Mouse (Mus musculus): Measurements from ENCODE around the gene Nck1. TPM values are rescaled to one million over a fixed set of nuclear protein-coding genes. Genes with fewer than 3 reads are reported as not detected.

The Nck1 gene
- polyA plus RNA-seq, 1 experiment from 2014 or later: 26.3 TPM

- Histone ChIP-seq H3K4me1 (ENCODE audit: insufficient read depth) (no peaks in the 10 kb centered on the region), H3K27ac (ENCODE audit: low read depth) (no peak overlapping the region), H3K36me3 (replicated peaks; ENCODE audit: insufficient read depth, low read length) (0 out of 2 replicates have a peak, but pooled peaks cover 7% of the 10 kb centered on the region), H3K9ac (replicated peaks) (no peak overlapping the region), H3K9me3 (ENCODE audit: low read length) (no peaks in the 10 kb centered on the region), H3K4me3 (ENCODE audit: low read depth, low read length) (no peak overlapping the region), H3K27me3 (ENCODE audit: insufficient read depth, low read length) (no peaks in the 10 kb centered on the region), H3K4me2 (ENCODE audit: low read depth, low read length) (no peak overlapping the region)
- no peak for DNase-seq
- 48% methylated on average over 1 of the region's 1 CpGs for WGBS (ENCODE audit: insufficient replicate concordance)
- TF ChIP-seq CTCF (IDR thresholded peaks at IDR 0.05; ENCODE audit: low read depth): no peak
- TF ChIP-seq EP300 (IDR thresholded peaks at IDR 0.05; ENCODE audit: low read depth): no peak
- no peak for ATAC-seq
Observed at GRCm38 (mm10) chr9:100470228-100470627, 75.7 kb downstream of the Nck1 start.

GRCm38 (mm10) chr9:100469681-100470080 lies 76.3 kb downstream of the Nck1 start:
- WGBS (ENCODE audit: insufficient replicate concordance): 78% methylated on average over 3 of the region's 3 CpGs
- 0 out of 2 replicates have a peak, but pooled peaks cover 7% of the 10 kb centered on the region for H3K36me3 ChIP-seq (replicated peaks; ENCODE audit: insufficient read depth, low read length)
- H3K4me3 ChIP-seq (ENCODE audit: low read depth, low read length): no peak overlapping the region
- H3K9me3 ChIP-seq (ENCODE audit: low read length): no peaks in the 10 kb centered on the region
- no peak overlapping the region for H3K4me2 ChIP-seq (ENCODE audit: low read depth, low read length)
- no peak for TF ChIP-seq EP300 (IDR thresholded peaks at IDR 0.05; ENCODE audit: low read depth)
- no peak for TF ChIP-seq CTCF (IDR thresholded peaks at IDR 0.05; ENCODE audit: low read depth)
- H3K27me3 ChIP-seq (ENCODE audit: insufficient read depth, low read length): no peaks in the 10 kb centered on the region
- H3K9ac ChIP-seq (replicated peaks): no peak overlapping the region
- ATAC-seq (no peak), DNase-seq (no peak)
- no peaks in the 10 kb centered on the region for H3K4me1 ChIP-seq (ENCODE audit: insufficient read depth)
- H3K27ac ChIP-seq (ENCODE audit: low read depth): no peak overlapping the region

GRCm38 (mm10) chr9:100468151-100468550 lies 77.8 kb downstream of the Nck1 start:
- 93% methylated on average over 8 of the region's 8 CpGs for WGBS (ENCODE audit: insufficient replicate concordance)
- no peak overlapping the region for H3K27ac ChIP-seq (ENCODE audit: low read depth)
- no peaks in the 10 kb centered on the region for H3K4me1 ChIP-seq (ENCODE audit: insufficient read depth)
- no peak for ATAC-seq
- no peak overlapping the region for H3K4me3 ChIP-seq (ENCODE audit: low read depth, low read length)
- no peaks in the 10 kb centered on the region for H3K9me3 ChIP-seq (ENCODE audit: low read length)
- no peak for DNase-seq
- H3K36me3 ChIP-seq (replicated peaks; ENCODE audit: insufficient read depth, low read length): 0 out of 2 replicates have a peak, but pooled peaks cover 7% of the 10 kb centered on the region
- H3K27me3 ChIP-seq (ENCODE audit: insufficient read depth, low read length): no peaks in the 10 kb centered on the region
- TF ChIP-seq EP300 (IDR thresholded peaks at IDR 0.05; ENCODE audit: low read depth): no peak
- no peak for TF ChIP-seq CTCF (IDR thresholded peaks at IDR 0.05; ENCODE audit: low read depth)
- H3K9ac ChIP-seq (replicated peaks): no peak overlapping the region
- H3K4me2 ChIP-seq (ENCODE audit: low read depth, low read length): no peak overlapping the region

GRCm38 (mm10) chr9:100467653-100468052 lies 78.3 kb downstream of the Nck1 start:
- no peaks in the 10 kb centered on the region for H3K4me1 ChIP-seq (ENCODE audit: insufficient read depth)
- no peaks in the 10 kb centered on the region for H3K9me3 ChIP-seq (ENCODE audit: low read length)
- H3K27ac ChIP-seq (ENCODE audit: low read depth): no peak overlapping the region
- DNase-seq: no peak
- no peak overlapping the region for H3K9ac ChIP-seq (replicated peaks)
- 0 out of 2 replicates have a peak, but pooled peaks cover 7% of the 10 kb centered on the region for H3K36me3 ChIP-seq (replicated peaks; ENCODE audit: insufficient read depth, low read length)
- H3K4me2 ChIP-seq (ENCODE audit: low read depth, low read length): no peak overlapping the region
- no peak overlapping the region for H3K4me3 ChIP-seq (ENCODE audit: low read depth, low read length)
- H3K27me3 ChIP-seq (ENCODE audit: insufficient read depth, low read length): no peaks in the 10 kb centered on the region
- 77% methylated on average over 7 of the region's 7 CpGs for WGBS (ENCODE audit: insufficient replicate concordance)
- ATAC-seq: no peak
- no peak for TF ChIP-seq EP300 (IDR thresholded peaks at IDR 0.05; ENCODE audit: low read depth)
- TF ChIP-seq CTCF (IDR thresholded peaks at IDR 0.05; ENCODE audit: low read depth): no peak

- DNase-seq (no peak), ATAC-seq (no peak)
- Histone ChIP-seq H3K27me3 (ENCODE audit: insufficient read depth, low read length) (no peaks in the 10 kb centered on the region), H3K27ac (ENCODE audit: low read depth) (no peak overlapping the region), H3K4me2 (ENCODE audit: low read depth, low read length) (no peak overlapping the region), H3K4me3 (ENCODE audit: low read depth, low read length) (no peak overlapping the region), H3K9me3 (ENCODE audit: low read length) (no peaks in the 10 kb centered on the region), H3K36me3 (replicated peaks; ENCODE audit: insufficient read depth, low read length) (0 out of 2 replicates have a peak, but pooled peaks cover 7% of the 10 kb centered on the region), H3K4me1 (ENCODE audit: insufficient read depth) (no peaks in the 10 kb centered on the region), H3K9ac (replicated peaks) (no peak overlapping the region)
- 73% methylated on average over 3 of the region's 3 CpGs for WGBS (ENCODE audit: insufficient replicate concordance)
- TF ChIP-seq EP300 (IDR thresholded peaks at IDR 0.05; ENCODE audit: low read depth) (no peak), CTCF (IDR thresholded peaks at IDR 0.05; ENCODE audit: low read depth) (no peak)
Observed at GRCm38 (mm10) chr9:100466743-100467142, 79.2 kb downstream of the Nck1 start.

- no peaks in the 10 kb centered on the region for H3K9me3 ChIP-seq (ENCODE audit: low read length)
- no peaks in the 10 kb centered on the region for H3K27me3 ChIP-seq (ENCODE audit: insufficient read depth, low read length)
- ATAC-seq (no peak), DNase-seq (no peak)
- no peak overlapping the region for H3K4me2 ChIP-seq (ENCODE audit: low read depth, low read length)
- no peak overlapping the region for H3K27ac ChIP-seq (ENCODE audit: low read depth)
- 88% methylated on average over 9 of the region's 9 CpGs for WGBS (ENCODE audit: insufficient replicate concordance)
- H3K9ac ChIP-seq (replicated peaks): no peak overlapping the region
- H3K4me3 ChIP-seq (ENCODE audit: low read depth, low read length): no peak overlapping the region
- TF ChIP-seq CTCF (IDR thresholded peaks at IDR 0.05; ENCODE audit: low read depth) (no peak), EP300 (IDR thresholded peaks at IDR 0.05; ENCODE audit: low read depth) (no peak)
- H3K36me3 ChIP-seq (replicated peaks; ENCODE audit: insufficient read depth, low read length): 0 out of 2 replicates have a peak, but pooled peaks cover 7% of the 10 kb centered on the region
- H3K4me1 ChIP-seq (ENCODE audit: insufficient read depth): no peaks in the 10 kb centered on the region
Observed at GRCm38 (mm10) chr9:100465988-100466387, 79.9 kb downstream of the Nck1 start.

- H3K9ac ChIP-seq (replicated peaks): no peak overlapping the region
- no peaks in the 10 kb centered on the region for H3K27me3 ChIP-seq (ENCODE audit: insufficient read depth, low read length)
- ATAC-seq (no peak), DNase-seq (no peak)
- 83% methylated on average over 5 of the region's 5 CpGs for WGBS (ENCODE audit: insufficient replicate concordance)
- H3K4me2 ChIP-seq (ENCODE audit: low read depth, low read length): no peak overlapping the region
- H3K4me1 ChIP-seq (ENCODE audit: insufficient read depth): no peaks in the 10 kb centered on the region
- H3K36me3 ChIP-seq (replicated peaks; ENCODE audit: insufficient read depth, low read length): 0 out of 2 replicates have a peak, but pooled peaks cover 7% of the 10 kb centered on the region
- TF ChIP-seq CTCF (IDR thresholded peaks at IDR 0.05; ENCODE audit: low read depth) (no peak), EP300 (IDR thresholded peaks at IDR 0.05; ENCODE audit: low read depth) (no peak)
- H3K9me3 ChIP-seq (ENCODE audit: low read length): no peaks in the 10 kb centered on the region
- no peak overlapping the region for H3K27ac ChIP-seq (ENCODE audit: low read depth)
- H3K4me3 ChIP-seq (ENCODE audit: low read depth, low read length): no peak overlapping the region
Observed at GRCm38 (mm10) chr9:100465380-100465779, 80.6 kb downstream of the Nck1 start.
